Mouse (Mus musculus) adrenal gland, postnatal 25 days (tissue): ENCODE data around the gene Tsc22d4. TPM values are rescaled to one million over a fixed set of nuclear protein-coding genes. Genes with fewer than 3 reads are reported as not detected.

Experiments used
- DNase-seq: peaks from one replicate; pipeline ENCODE4 v3.0.0; 2021; ENCODE audit warnings: mixed read lengths
- total RNA-seq: library from RNA; stranded (reverse); gene quantifications from 2 replicates; pipeline ENCODE4 v1.2.3, GENCODE M21; 2021

Tsc22d4 gene
- total RNA-seq, 1 experiment from 2014 or later: 104 TPM

- DNase-seq: no peak
Observed at GRCm38 (mm10) chr5:137788946-137789531, 43.5 kb downstream of the Tsc22d4 start.

GRCm38 (mm10) chr5:137791553-137791952, 46.0 kb downstream of the Tsc22d4 start:
- no peak for DNase-seq

GRCm38 (mm10) chr5:137796606-137797005, 51.1 kb downstream of the Tsc22d4 start:
- DNase-seq: no peak

- DNase-seq: no peak
Observed at GRCm38 (mm10) chr5:137800917-137801316, 55.4 kb downstream of the Tsc22d4 start.

GRCm38 (mm10) chr5:137806158-137806557, 60.6 kb downstream of the Tsc22d4 start:
- no peak for DNase-seq

- no peak for DNase-seq
Observed at GRCm38 (mm10) chr5:137808316-137808715, 62.8 kb downstream of the Tsc22d4 start.

- DNase-seq: no peak
Observed at GRCm38 (mm10) chr5:137817466-137818222, 72.1 kb downstream of the Tsc22d4 start.

Other genes with a start within 250 kb of the Tsc22d4 start
- gene Pop7, start 243.2 kb upstream of the Tsc22d4 start, total RNA-seq: 29.9 and 31.7 TPM in 2 replicates
- 34.7 and 52.3 TPM in 2 replicates for gene Gigyf1, start 227.2 kb upstream of the Tsc22d4 start, total RNA-seq
- gene Epo, start 212.5 kb upstream of the Tsc22d4 start, total RNA-seq: not detected in 2 replicates
- gene Gnb2, start 212.2 kb upstream of the Tsc22d4 start, total RNA-seq: 580 and 681 TPM in 2 replicates
- 2.7 and 6.4 TPM in 2 replicates for gene Actl6b, start 192.2 kb upstream of the Tsc22d4 start, total RNA-seq
- 0.85 and 2.9 TPM in 2 replicates for gene Tfr2, start 175.9 kb upstream of the Tsc22d4 start, total RNA-seq
- gene Mospd3, start 144.7 kb upstream of the Tsc22d4 start, total RNA-seq: 54.1 and 59.1 TPM in 2 replicates
- gene Pcolce, start 131.9 kb upstream of the Tsc22d4 start, total RNA-seq: 931 and 937 TPM in 2 replicates
- gene Fbxo24, start 116.7 kb upstream of the Tsc22d4 start, total RNA-seq: 1.0 and 2.2 TPM in 2 replicates
- gene Lrch4, start 116.6 kb upstream of the Tsc22d4 start, total RNA-seq: 19.3 and 35.7 TPM in 2 replicates
- gene Gm20605, start 116.6 kb upstream of the Tsc22d4 start, total RNA-seq: 13.4 and 18.2 TPM in 2 replicates
- 10.0 and 14.0 TPM in 2 replicates for gene Sap25, start 104.4 kb upstream of the Tsc22d4 start, total RNA-seq
- 4.9 and 5.7 TPM in 2 replicates for gene Irs3, start 100.0 kb upstream of the Tsc22d4 start, total RNA-seq
- gene Agfg2, start 61.0 kb upstream of the Tsc22d4 start, total RNA-seq: 32.1 and 43.7 TPM in 2 replicates
- 3.0 and 5.6 TPM in 2 replicates for gene Nyap1, start 4.1 kb upstream of the Tsc22d4 start, total RNA-seq
- gene Ppp1r35, start 33.1 kb downstream of the Tsc22d4 start, total RNA-seq: 30.9 and 34.0 TPM in 2 replicates
- gene Mepce, start 41.9 kb downstream of the Tsc22d4 start, total RNA-seq: 58.3 and 66.5 TPM in 2 replicates
- gene Zcwpw1, start 42.1 kb downstream of the Tsc22d4 start, total RNA-seq: 3.6 and 5.2 TPM in 2 replicates
- gene Pilra, start 90.6 kb downstream of the Tsc22d4 start, total RNA-seq: 0.67 and 2.8 TPM in 2 replicates
- 0.97 TPM in 1 of 2 replicates, not detected in the other for gene Pilrb1, start 112.4 kb downstream of the Tsc22d4 start, total RNA-seq
- 0.64 and 0.86 TPM in 2 replicates for gene Pilrb2, start 126.1 kb downstream of the Tsc22d4 start, total RNA-seq
- 0.90 TPM in 1 of 2 replicates, not detected in the other for gene Cyp3a13, start 175.9 kb downstream of the Tsc22d4 start, total RNA-seq
- 0.55 TPM in 1 of 2 replicates, not detected in the other for gene Gjc3, start 217.4 kb downstream of the Tsc22d4 start, total RNA-seq
- 0.52 and 11.1 TPM in 2 replicates for gene Azgp1, start 235.8 kb downstream of the Tsc22d4 start, total RNA-seq